Mouse (Mus musculus): ENCODE measurements around the gene Nfkbia. TPM values are rescaled to one million over a fixed set of nuclear protein-coding genes. Genes with fewer than 3 reads are reported as not detected.

The Nfkbia gene
- polyA plus RNA-seq, 1 experiment from 2014 or later: 15.0 TPM

Other genes with a start within 250 kb of the Nfkbia start
- gene 1110008L16Rik, start 193.1 kb downstream of the Nfkbia start, polyA plus RNA-seq (2015; fragmentation: Nextera tagmentation; extraction: Ambion mirVana): 8.9 and 10.0 TPM in 2 replicates
- gene Ppp2r3c, start 189.6 kb downstream of the Nfkbia start, polyA plus RNA-seq (2015; fragmentation: Nextera tagmentation; extraction: Ambion mirVana): 8.2 and 10.8 TPM in 2 replicates
- 281 and 285 TPM in 2 replicates for gene Psma6, start 108.4 kb downstream of the Nfkbia start, polyA plus RNA-seq (2015; fragmentation: Nextera tagmentation; extraction: Ambion mirVana)
- gene Aldoart2, start 72.6 kb upstream of the Nfkbia start, polyA plus RNA-seq (2015; fragmentation: Nextera tagmentation; extraction: Ambion mirVana): not detected in 2 replicates
- not detected in 2 replicates for gene Insm2, start 106.8 kb upstream of the Nfkbia start, polyA plus RNA-seq (2015; fragmentation: Nextera tagmentation; extraction: Ambion mirVana)

Measured in liver, embryonic 13.5 days (tissue).